Mouse (Mus musculus) skeletal muscle tissue, adult 2 months (tissue): ENCODE measurements at regions not wholly inside any gene's neighbourhood (a gene's known extent, or its start where the extent isn't known, plus 50 kb on each side); places are given as distances from the start of the nearest gene placed in this dataset.

ENCODE experiments used
- DNase-seq: peaks from one replicate; pipeline ENCODE4 v3.0.0-alpha.2; 2012; ENCODE audit warnings: low read depth, low spot score

GRCm38 (mm10) chr12:56275556-56276242, 70.0 kb downstream of the Mbip start:
- DNase-seq, result no peak

DNA sequence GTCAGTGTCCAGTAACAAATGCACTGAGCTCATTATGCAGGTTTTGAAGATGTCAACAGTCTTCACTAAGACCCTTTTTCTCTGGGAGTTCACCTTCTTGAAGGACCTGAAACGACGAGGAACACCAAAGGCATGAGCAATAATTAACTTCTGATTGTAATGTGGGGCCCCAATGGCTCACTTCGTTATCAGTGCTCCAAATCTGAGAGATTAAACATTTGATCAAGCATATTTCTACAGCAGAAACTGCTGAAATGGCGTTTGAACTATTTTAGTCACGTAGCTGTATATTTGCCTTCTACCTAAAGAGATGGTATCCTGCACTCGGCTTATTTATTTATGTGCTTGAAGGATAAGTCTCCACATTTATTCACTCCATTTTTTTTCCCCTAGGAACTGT, 80.6 kb downstream of the Mbip start:
- DNase-seq, result no peak

DNA sequence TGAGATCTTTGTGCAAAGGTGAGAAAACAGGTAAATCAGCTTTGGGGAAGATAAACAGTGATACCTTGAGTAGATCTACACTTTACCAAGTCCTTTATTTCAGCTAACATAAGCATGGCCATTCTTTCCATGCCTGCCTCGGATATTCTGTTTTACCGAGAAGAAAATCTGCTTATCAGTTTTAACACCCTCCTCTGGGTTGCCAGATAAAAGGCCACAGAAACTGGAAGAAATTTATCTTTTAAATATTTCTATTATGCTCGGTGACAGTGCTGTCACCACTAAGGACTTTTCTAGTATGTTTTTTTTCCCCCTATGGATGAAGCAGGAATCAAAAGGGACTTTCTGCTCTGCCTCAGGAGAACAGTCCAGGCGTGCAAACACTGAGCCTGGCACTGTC, 84.2 kb downstream of the Mbip start:
- no peak for DNase-seq

GRCm38 (mm10) chr12:56258401-56259050, 87.2 kb downstream of the Mbip start:
- no peak for DNase-seq

- DNase-seq, result no peak
Observed at GRCm38 (mm10) chr12:56256243-56256881, 89.3 kb downstream of the Mbip start.

DNA sequence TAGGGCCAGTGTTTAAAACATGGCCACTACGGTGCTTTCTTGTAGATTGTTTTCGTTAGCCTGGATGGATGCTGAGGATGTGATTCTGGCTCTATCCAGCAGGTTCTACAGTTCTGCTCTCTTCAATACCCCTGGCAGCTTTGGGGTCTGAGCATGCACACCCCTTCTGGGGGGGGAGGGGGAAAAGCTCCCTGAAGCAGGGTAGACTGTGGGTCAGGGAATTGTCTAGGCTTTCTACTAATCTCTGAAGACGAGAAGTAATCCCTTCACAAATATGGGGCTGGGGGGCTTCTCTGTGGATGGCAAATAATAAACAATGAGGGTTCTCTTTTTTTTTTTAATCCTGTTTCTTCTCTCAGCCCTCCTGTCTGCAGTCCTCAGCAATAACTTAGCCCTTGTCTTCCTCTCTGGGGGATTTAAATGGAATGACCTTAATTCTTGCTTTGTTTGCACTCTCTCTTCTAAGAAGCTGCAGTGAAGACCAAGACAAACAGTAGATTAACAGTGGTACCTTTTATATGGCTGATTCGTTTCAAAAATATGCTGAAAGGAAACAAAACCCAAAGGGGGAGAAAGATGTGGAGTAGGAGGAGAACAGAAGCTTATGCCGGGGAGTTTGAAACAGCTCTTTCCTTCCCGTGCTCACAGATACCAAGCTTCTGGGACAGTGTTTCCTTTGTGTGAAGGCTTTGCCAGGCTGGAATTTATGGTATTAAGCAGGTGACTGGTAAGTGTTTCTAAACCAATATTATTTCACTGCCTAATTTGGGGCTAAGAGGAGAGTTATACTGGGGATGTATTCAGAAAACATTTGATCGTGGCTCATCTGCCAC, 92.9 kb downstream of the Mbip start:
- DNase-seq, result no peak

DNA sequence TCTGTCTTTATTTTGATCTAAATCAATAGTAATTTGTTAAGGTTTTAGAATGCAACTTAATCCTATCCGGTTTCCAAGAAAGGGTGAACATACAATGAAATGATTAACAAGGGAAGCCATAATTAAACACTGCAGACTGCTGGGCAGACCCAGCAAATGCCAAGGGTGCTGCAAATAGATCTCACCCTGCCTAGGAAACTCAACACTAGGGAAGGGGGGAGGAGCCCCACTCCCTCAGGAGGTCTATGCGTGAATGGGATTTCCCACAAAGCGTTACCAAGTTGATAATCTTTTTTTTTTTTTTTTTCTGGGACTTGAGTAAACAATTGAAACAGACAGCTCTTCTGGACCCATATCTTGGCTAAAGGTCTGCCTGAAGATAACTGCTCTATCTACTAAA, 95.4 kb downstream of the Mbip start:
- no peak for DNase-seq

- no peak for DNase-seq
Observed at GRCm38 (mm10) chr12:56246406-56246805, 99.3 kb downstream of the Mbip start.

- DNase-seq, result no peak
Observed at GRCm38 (mm10) chr12:56242803-56243202, 102.9 kb downstream of the Mbip start.

DNA sequence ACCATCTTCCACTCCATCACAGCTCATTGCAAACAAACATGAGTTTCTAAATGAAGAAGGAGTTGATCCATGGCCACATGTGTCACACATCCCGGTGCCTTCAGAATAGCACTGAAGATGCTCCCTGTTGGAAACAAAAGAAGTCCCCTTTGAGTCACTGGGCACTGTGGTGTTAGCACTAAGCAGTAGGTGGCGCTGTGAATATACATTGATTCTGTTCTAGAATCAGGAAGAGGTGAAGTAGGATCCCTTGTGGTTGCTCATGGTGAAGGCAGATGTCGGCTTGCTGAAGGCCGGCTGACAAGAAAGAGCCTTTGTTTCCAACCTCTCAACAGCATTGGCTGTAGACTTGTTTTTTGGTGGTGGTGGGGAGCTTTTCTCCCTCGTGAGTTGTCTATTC, 104.0 kb downstream of the Mbip start:
- no peak for DNase-seq

- DNase-seq, result no peak
Observed at GRCm38 (mm10) chr12:56240206-56240605, 105.5 kb downstream of the Mbip start.

GRCm38 (mm10) chr12:56234571-56234970, 111.1 kb downstream of the Mbip start:
- DNase-seq, result no peak

GRCm38 (mm10) chr12:56233209-56233608, 112.5 kb downstream of the Mbip start:
- DNase-seq, result no peak

DNA sequence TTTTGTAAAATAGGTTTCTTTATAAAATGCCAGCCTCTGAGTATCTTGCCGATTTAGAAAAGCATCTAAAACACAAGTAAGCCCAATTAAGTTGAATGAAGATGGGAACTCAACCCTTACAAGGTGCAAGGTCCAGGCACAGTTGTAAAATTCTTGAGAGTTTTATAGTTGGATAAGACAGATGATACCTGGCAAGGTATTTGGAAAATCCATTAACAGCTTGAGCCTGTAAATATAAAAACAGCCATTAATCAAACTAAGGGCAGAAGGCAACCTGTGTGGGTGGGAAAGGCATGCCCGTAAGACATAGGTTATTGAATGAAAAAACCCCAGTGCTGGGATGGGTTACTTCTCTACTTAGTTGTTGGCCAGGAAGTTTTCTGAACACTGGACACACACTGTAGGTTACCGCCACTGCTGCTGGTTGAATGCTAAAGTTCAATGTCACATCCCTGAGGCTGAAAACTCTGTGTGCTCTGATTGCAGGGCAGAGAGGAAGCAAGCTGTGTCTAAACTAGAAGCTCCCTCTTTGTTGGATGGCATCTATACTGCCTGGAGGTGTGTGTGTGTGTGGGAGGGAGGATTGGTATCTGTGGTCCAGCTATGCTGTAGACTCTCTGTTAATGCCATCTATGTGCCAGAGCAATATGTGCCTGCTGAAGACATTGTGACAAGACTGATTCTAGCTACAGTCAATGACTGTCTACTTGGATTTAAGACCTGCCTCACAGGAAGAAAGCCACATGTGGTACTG, 121.4 kb downstream of the Mbip start:
- no peak for DNase-seq

DNA sequence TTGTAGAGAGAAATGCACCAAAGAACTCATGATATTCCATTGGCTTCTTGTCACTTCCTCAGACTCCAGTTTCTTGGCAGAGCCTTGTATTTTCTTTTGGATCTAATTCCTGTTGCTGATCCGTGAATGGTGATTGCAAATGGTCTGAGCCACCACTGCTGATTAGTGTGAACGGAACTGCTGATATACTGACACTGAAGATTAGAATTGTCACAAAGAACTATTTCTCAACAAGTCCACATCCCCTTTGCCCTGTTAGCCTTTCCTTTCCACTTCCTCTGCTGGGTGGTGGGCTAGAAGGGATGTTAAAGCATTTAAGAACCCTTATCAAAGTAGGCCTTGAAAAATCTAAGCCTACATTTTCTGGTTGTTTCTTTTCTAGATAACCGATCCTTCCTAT, 152.2 kb downstream of the Mbip start:
- no peak for DNase-seq

DNA sequence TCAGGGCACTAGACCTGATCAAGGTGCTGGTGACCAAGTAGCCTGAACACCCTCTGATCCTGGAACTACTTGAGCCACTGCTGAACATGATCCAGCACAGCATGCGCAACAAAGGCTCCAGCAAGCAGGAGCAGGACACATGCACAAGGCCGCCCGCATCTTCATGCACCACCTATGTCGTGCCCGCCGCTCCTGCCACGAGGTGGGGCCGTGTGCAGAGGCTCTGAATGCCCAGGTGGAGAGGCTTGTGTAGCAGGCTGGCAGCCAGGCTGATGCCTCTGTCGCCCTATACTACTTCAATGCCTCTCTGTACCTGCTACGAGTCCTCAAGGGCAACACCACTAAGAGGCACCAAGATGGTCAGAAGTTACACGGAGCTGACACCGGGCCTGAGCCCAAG, 156.1 kb downstream of the Mbip start:
- DNase-seq, result no peak

DNA sequence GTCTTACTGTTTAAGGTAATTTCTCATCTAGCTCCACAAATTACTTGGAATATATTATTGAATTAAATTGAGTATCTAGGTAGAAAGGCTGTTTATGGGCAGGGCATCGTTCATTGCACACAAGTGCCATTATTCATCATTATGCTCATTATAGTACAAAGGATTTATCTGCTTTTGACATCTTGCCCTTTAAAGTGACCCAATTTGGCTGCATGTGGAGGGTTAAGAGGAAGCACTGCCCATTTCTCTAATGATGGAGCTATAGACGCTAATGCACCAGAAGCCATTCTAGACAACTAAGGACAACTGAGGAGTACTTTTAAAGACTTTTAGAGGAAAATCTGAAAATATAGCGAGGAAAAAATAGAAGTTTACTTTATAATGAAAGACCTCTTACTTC, 185.0 kb downstream of the Mbip start:
- no peak for DNase-seq

- DNase-seq, result no peak
Observed at GRCm38 (mm10) chr12:56144359-56144758, 201.3 kb downstream of the Mbip start.

DNA sequence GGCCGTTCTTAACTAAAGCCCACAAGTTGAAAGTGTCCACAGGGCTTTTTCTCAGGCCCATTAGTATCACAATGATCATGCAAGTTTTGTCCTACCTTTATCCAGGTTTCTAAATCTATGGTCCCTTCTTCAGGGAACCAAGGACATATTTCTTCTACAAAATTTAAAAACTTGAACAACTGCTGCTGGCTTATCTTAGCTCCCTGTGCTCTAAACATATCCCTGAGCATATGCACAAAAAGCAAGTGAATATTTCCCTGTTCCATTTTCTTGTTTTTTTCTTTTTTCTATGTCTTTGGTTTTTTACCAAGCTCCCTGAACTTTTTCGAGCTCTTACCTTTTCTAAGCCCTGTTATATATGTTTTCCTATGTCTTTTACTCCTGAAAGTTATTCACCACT, 201.9 kb downstream of the Mbip start:
- no peak for DNase-seq

- DNase-seq, result no peak
Observed at GRCm38 (mm10) chr12:56114446-56114845, 231.2 kb downstream of the Mbip start.

DNA sequence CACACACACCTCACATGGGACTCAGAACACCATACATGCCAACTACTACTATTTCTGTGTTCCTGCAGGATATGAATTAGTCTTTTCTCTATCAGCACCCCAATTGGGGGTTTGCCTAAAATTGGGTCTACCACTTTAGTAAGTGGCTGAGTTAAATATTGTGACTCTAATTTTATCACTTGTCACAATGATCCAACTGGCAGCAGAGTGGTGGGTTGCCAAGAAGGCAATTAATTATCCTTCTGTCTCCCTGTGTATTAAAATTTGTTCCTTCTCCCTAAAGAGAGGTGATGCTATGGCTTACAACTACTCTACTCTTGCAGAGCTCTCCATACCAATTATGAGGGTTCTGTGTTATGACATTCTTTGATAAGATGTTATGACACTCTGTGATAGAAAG, 245.3 kb downstream of the Brms1l start:
- DNase-seq, result no peak

DNA sequence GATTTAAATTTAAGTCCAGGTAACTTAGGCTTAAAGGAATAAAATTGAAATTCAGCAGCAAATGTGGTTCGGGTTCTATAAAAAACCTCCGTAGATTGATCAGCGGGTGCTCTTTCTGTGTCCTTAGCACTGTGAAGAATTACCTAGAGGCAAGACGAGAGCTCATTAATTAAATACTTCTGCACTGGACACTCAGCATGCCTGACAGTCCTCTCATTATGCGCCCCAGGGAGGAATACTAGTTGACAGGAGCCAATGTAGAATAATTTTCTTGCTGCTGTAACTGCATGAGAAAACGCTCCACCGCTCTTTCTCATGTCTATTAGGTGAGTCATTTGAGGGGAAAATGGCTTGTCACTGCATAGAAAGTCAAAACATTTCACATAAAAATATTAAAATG, 228.1 kb downstream of the Brms1l start:
- DNase-seq, result no peak
